Mouse (Mus musculus) E14TG2a.4 (cell line): ENCODE measurements around the gene Chst2.

Experiments
- CTCF ChIP-seq: conservative IDR thresholded peaks from 2 replicates; pipeline ENCODE4 v1.5.1; 2014; ENCODE audit warnings: low read length
- NANOG ChIP-seq: IDR thresholded peaks from 2 replicates; pipeline ENCODE4 v1.6.1; 2014; ENCODE audit warnings: borderline replicate concordance, low read length, mixed read lengths

DNA sequence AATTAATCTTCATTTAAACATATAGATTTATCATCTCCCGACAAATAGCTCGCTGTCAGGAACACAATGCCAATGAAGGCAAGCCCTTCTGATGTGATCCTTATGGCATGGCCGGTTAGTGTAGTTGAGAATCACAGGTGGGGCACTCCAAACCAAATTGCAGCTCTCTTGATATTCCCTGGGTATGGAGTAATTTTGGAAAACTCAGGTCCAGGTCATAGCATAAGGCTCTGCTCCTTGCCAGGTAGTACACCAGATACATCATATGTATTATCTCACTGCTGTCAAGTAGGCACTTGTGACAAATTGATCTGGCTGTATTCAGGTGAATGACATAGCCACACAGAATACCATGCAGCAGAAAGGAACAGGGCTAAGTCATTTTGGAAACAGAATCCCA is 40.6 kb downstream of the Chst2 start:
- TF ChIP-seq CTCF = no peak
- TF ChIP-seq NANOG = no peak
